Mouse (Mus musculus) CH12.LX (cell line): ENCODE measurements around the gene Rasa3. TPM values are rescaled to one million over a fixed set of nuclear protein-coding genes. Genes with fewer than 3 reads are reported as not detected.

ENCODE experiments used
- DNase-seq: peaks from one replicate; pipeline ENCODE4 v3.0.0-alpha.2; 2013; ENCODE audit errors: extremely low read depth
- H3K27ac ChIP-seq: 2 replicates; pipeline ENCODE4 v1.5.1; 2012; ENCODE audit warnings: low read depth, mild to moderate bottlenecking, control low read depth, moderate library complexity; ENCODE audit not compliant: insufficient read depth
- H3K27me3 ChIP-seq: replicated peaks from 2 replicates; pipeline ENCODE3; 2012; ENCODE audit warnings: inconsistent platforms
- H3K36me3 ChIP-seq, 2 experiments: replicated peaks in 1 of 2; 2 replicates each; pipeline versions ENCODE3 to v1.6.1; 2012; ENCODE audit warnings: inconsistent platforms in 1 of 2, low read length in 1 of 2, mild to moderate bottlenecking in 1 of 2, mixed read lengths in 1 of 2, moderate library complexity in 1 of 2; ENCODE audit not compliant: control insufficient read depth in 1 of 2, insufficient read depth in 1 of 2
- H3K4me1 ChIP-seq, 2 experiments: 2 replicates each; pipeline ENCODE4 v1.6.1; 2012; ENCODE audit warnings: inconsistent platforms in 1 of 2, moderate library complexity in 1 of 2; ENCODE audit not compliant: insufficient read depth in 2 of 2, control insufficient read depth in 1 of 2
- H3K4me2 ChIP-seq: 2 replicates; pipeline ENCODE4 v1.6.1; 2012; ENCODE audit warnings: low read depth, mild to moderate bottlenecking, control low read depth; ENCODE audit not compliant: poor library complexity, insufficient read depth, severe bottlenecking
- H3K4me3 ChIP-seq, 3 experiments: fragments of 150-350 bp in 1 of 3; sonication (generic) in 1 of 3; replicated peaks in 1 of 3; 2 replicates each; pipeline versions ENCODE3 to v1.5.1; 2011 to 2012; ENCODE audit warnings: low read depth in 2 of 3, low read length in 2 of 3, mild to moderate bottlenecking in 2 of 3, moderate library complexity in 2 of 3, control low read depth in 1 of 3, improper control_type of control experiment in 1 of 3, inconsistent platforms in 1 of 3, mixed read lengths in 1 of 3; ENCODE audit not compliant: poor library complexity in 1 of 3
- H3K79me2 ChIP-seq: replicated peaks from 2 replicates; pipeline ENCODE4 v1.6.1; 2012; ENCODE audit warnings: mild to moderate bottlenecking, moderate library complexity; ENCODE audit not compliant: control insufficient read depth, poor library complexity, insufficient read depth, severe bottlenecking; ENCODE audit errors: extremely low read depth
- H3K9ac ChIP-seq: 2 replicates; pipeline ENCODE4 v1.6.1; 2012; ENCODE audit warnings: low read depth, mild to moderate bottlenecking, control low read depth, moderate library complexity; ENCODE audit not compliant: insufficient read depth
- H3K9me3 ChIP-seq: replicated peaks from 2 replicates; pipeline ENCODE3; 2012; ENCODE audit warnings: low read length, inconsistent platforms, mixed read lengths
- ELF1 ChIP-seq: IDR thresholded peaks from 2 replicates; pipeline ENCODE4 v1.6.1; 2014; ENCODE audit warnings: low read depth, mild to moderate bottlenecking, inconsistent platforms, low read length, improper control_type of control experiment
- HCFC1 ChIP-seq: IDR thresholded peaks from 2 replicates; pipeline ENCODE4 v1.6.1; 2012; ENCODE audit warnings: low read depth, mild to moderate bottlenecking, inconsistent platforms, low read length, improper control_type of control experiment
- KAT2A ChIP-seq: IDR thresholded peaks from 2 replicates; pipeline ENCODE4 v1.6.1; 2012; ENCODE audit warnings: low read length, improper control_type of control experiment, inconsistent platforms; ENCODE audit not compliant: insufficient replicate concordance
- POLR2AphosphoS2 ChIP-seq: IDR thresholded peaks from 2 replicates; pipeline ENCODE4 v1.6.1; 2011; ENCODE audit warnings: low read depth, low read length, improper control_type of control experiment
- TBP ChIP-seq: conservative IDR thresholded peaks from 2 replicates; pipeline ENCODE4 v1.6.1; 2011; ENCODE audit warnings: low read depth, low read length, improper control_type of control experiment
- ZMIZ1 ChIP-seq: IDR thresholded peaks from 2 replicates; pipeline ENCODE4 v1.6.1; 2012; ENCODE audit warnings: low read depth, mild to moderate bottlenecking, inconsistent platforms, low read length, improper control_type of control experiment
- dilution Hi-C: fragments of 300-500 bp; cut with MboI; formaldehyde crosslinking; loops from 2 replicates; pipeline ENCODE4 v1.14.3; 2020; ENCODE audit warnings: low sequenced_read_pairs; ENCODE audit not compliant: extremely low pct_unique_long_range_greater_than_20kb, extremely low pct_ligation_motif_present
- in situ Hi-C: fragments of 300-500 bp; cut with MboI; formaldehyde crosslinking; loops from 3 replicates; pipeline ENCODE4 v1.14.3; 2019; ENCODE audit warnings: low sequenced_read_pairs, low pct_ligation_motif_present, low pct_unique_long_range_greater_than_20kb, mixed read lengths
- polyA plus RNA-seq: library from polyadenylated mRNA; unstranded; fragments of >175 nt; gene quantifications from 2 replicates; pipeline ENCODE4 v1.2.1, GENCODE M21; 2012; ENCODE audit warnings: low read depth; ENCODE audit not compliant: insufficient read length
- total RNA-seq, 2 experiments: library from RNA; depleted of rRNA; stranded (reverse); fragments of 300-350 nt in 1 of 2; fragments of >200 nt in 1 of 2; gene quantifications; 2 replicates each; pipeline ENCODE4 v1.2.3; 2012 to 2014

The Rasa3 gene
- total and polyA plus RNA-seq, 3 experiments, result 12.8 to 28.5 (median 13.6) TPM

DNA sequence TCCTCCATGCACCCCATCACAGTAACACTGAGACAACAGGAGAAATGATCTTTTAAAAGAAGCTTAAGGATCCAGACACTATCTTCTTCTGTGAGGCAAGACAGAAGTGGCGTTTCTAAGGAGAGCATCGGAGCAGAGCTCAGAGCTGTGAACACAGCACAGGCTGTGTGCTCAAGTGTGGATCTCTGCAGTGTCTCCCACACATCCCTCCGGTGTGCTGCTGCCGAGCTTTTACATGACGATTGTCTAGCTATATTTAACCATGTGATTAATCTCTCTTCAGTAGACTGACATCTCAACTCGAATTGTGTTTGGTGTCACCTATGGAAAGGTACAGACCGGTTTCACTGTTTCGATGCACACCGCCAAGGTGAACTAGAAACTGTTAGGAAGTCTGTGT lies 157.9 kb downstream of the Rasa3 start:
- Histone ChIP-seq H3K9ac (no peak overlapping the region), H3K4me3 (no peak overlapping the region), H3K79me2 (no peaks in the 10 kb centered on the region), H3K27ac (no peak overlapping the region), H3K36me3 (no peaks in the 10 kb centered on the region), H3K4me2 (no peak overlapping the region), H3K9me3 (peaks cover 4% of the 10 kb centered on the region), H3K4me1 (no peaks in the 10 kb centered on the region), H3K27me3 (peaks cover 48% of the 10 kb centered on the region)
- dilution Hi-C loops (no loop called here), in situ Hi-C loops (no loop called here)
- DNase-seq, result no peak
- no peak for TF ChIP-seq HCFC1
- TF ChIP-seq ZMIZ1, result no peak

- Histone ChIP-seq H3K4me3 (no peak overlapping the region), H3K9ac (no peak overlapping the region), H3K79me2 (no peaks in the 10 kb centered on the region), H3K36me3 (no peaks in the 10 kb centered on the region), H3K27ac (no peak overlapping the region), H3K9me3 (peaks cover 4% of the 10 kb centered on the region), H3K27me3 (peaks cover 37% of the 10 kb centered on the region), H3K4me1 (no peaks in the 10 kb centered on the region), H3K4me2 (no peak overlapping the region)
- DNase-seq, result no peak
- TF ChIP-seq POLR2AphosphoS2 (no peak), ELF1 (no peak), TBP (no peak), KAT2A (no peak)
- dilution Hi-C loops, result no loop called here
- in situ Hi-C loops, result no loop called here
Observed at GRCm38 (mm10) chr8:13517284-13517781, 160.1 kb downstream of the Rasa3 start.

Other genes starting within 250 kb of the Rasa3 start
- not detected in 2 replicates for gene Tmem255b, start 242.4 kb downstream of the Rasa3 start, total RNA-seq (2012; rRNA removed)
- gene Tmem255b, start 242.4 kb downstream of the Rasa3 start, total RNA-seq (2014; rRNA removed), result not detected in 2 replicates
- not detected in 2 replicates for gene Tmem255b, start 242.4 kb downstream of the Rasa3 start, polyA plus RNA-seq
- gene Gas6, start 183.1 kb downstream of the Rasa3 start, total RNA-seq (2012; rRNA removed), result not detected in 2 replicates
- gene Gas6, start 183.1 kb downstream of the Rasa3 start, total RNA-seq (2014; rRNA removed), result not detected in 2 replicates
- gene Gas6, start 183.1 kb downstream of the Rasa3 start, polyA plus RNA-seq, result not detected in 2 replicates
- not detected in 2 replicates for gene 1700029H14Rik, start 115.1 kb downstream of the Rasa3 start, total RNA-seq (2012; rRNA removed)
- gene 1700029H14Rik, start 115.1 kb downstream of the Rasa3 start, total RNA-seq (2014; rRNA removed), result not detected in 2 replicates
- not detected in 2 replicates for gene 1700029H14Rik, start 115.1 kb downstream of the Rasa3 start, polyA plus RNA-seq
- gene Cfap97d2, start 28.3 kb upstream of the Rasa3 start, total RNA-seq (2012; rRNA removed), result not detected in 2 replicates
- gene Cfap97d2, start 28.3 kb upstream of the Rasa3 start, total RNA-seq (2014; rRNA removed), result not detected in 2 replicates
- gene Cfap97d2, start 28.3 kb upstream of the Rasa3 start, polyA plus RNA-seq, result not detected in 2 replicates
- gene Cdc16, start 80.1 kb upstream of the Rasa3 start, total RNA-seq (2012; rRNA removed), result 55.6 and 57.9 TPM in 2 replicates
- gene Cdc16, start 80.1 kb upstream of the Rasa3 start, total RNA-seq (2014; rRNA removed), result 94.3 and 107 TPM in 2 replicates
- 54.2 and 55.1 TPM in 2 replicates for gene Cdc16, start 80.1 kb upstream of the Rasa3 start, polyA plus RNA-seq
- 25.0 and 26.6 TPM in 2 replicates for gene Upf3a, start 108.0 kb upstream of the Rasa3 start, total RNA-seq (2012; rRNA removed)
- 16.4 and 18.1 TPM in 2 replicates for gene Upf3a, start 108.0 kb upstream of the Rasa3 start, total RNA-seq (2014; rRNA removed)
- gene Upf3a, start 108.0 kb upstream of the Rasa3 start, polyA plus RNA-seq, result 40.5 and 50.6 TPM in 2 replicates
- not detected in 2 replicates for gene AF366264, start 160.8 kb upstream of the Rasa3 start, total RNA-seq (2012; rRNA removed)
- not detected in 2 replicates for gene AF366264, start 160.8 kb upstream of the Rasa3 start, total RNA-seq (2014; rRNA removed)
- not detected in 2 replicates for gene AF366264, start 160.8 kb upstream of the Rasa3 start, polyA plus RNA-seq
- 19.7 and 23.4 TPM in 2 replicates for gene Champ1, start 192.0 kb upstream of the Rasa3 start, total RNA-seq (2012; rRNA removed)
- 21.2 and 21.4 TPM in 2 replicates for gene Champ1, start 192.0 kb upstream of the Rasa3 start, total RNA-seq (2014; rRNA removed)
- gene Champ1, start 192.0 kb upstream of the Rasa3 start, polyA plus RNA-seq, result 44.7 and 55.8 TPM in 2 replicates
- gene Coprs, start 212.7 kb upstream of the Rasa3 start, total RNA-seq (2012; rRNA removed), result 9.1 and 11.5 TPM in 2 replicates
- 6.6 and 8.6 TPM in 2 replicates for gene Coprs, start 212.7 kb upstream of the Rasa3 start, total RNA-seq (2014; rRNA removed)
- 5.6 and 6.9 TPM in 2 replicates for gene Coprs, start 212.7 kb upstream of the Rasa3 start, polyA plus RNA-seq